Mouse (Mus musculus): ENCODE results near the gene Hist1h1e. TPM values are rescaled to one million over a fixed set of nuclear protein-coding genes. Genes with fewer than 3 reads are reported as not detected.

The Hist1h1e gene
- polyA plus RNA-seq, 1 experiment from 2014 or later, result 27.0 TPM

Small RNA genes lying within 50 kb of the gene (microRNA-seq; reads per million reads assigned to microRNA genes)
- gene Gm44359 (not detected), gene Gm44394 (not detected)

Other genes starting within 250 kb of the Hist1h1e start
- gene Abt1, start 198.7 kb downstream of the Hist1h1e start, polyA plus RNA-seq (2016; fragmentation: Nextera tagmentation; extraction: Ambion mirVana), result 10.1 and 12.3 TPM in 2 replicates
- gene Btn1a1, start 156.7 kb downstream of the Hist1h1e start, polyA plus RNA-seq (2016; fragmentation: Nextera tagmentation; extraction: Ambion mirVana), result not detected in 2 replicates
- 0.10 and 0.17 TPM in 2 replicates for gene Btn2a2, start 133.7 kb downstream of the Hist1h1e start, polyA plus RNA-seq (2016; fragmentation: Nextera tagmentation; extraction: Ambion mirVana)
- 4.2 and 4.4 TPM in 2 replicates for gene Hist1h4h, start 91.5 kb downstream of the Hist1h1e start, polyA plus RNA-seq (2016; fragmentation: Nextera tagmentation; extraction: Ambion mirVana)
- 7.9 and 8.4 TPM in 2 replicates for gene Hist1h2af, start 88.7 kb downstream of the Hist1h1e start, polyA plus RNA-seq (2016; fragmentation: Nextera tagmentation; extraction: Ambion mirVana)
- gene Hist1h3g, start 87.1 kb downstream of the Hist1h1e start, polyA plus RNA-seq (2016; fragmentation: Nextera tagmentation; extraction: Ambion mirVana), result 4.8 and 6.9 TPM in 2 replicates
- gene Hist1h2bh, start 79.2 kb downstream of the Hist1h1e start, polyA plus RNA-seq (2016; fragmentation: Nextera tagmentation; extraction: Ambion mirVana), result 0.56 and 0.64 TPM in 2 replicates
- 1.0 and 1.3 TPM in 2 replicates for gene Hist1h3f, start 78.5 kb downstream of the Hist1h1e start, polyA plus RNA-seq (2016; fragmentation: Nextera tagmentation; extraction: Ambion mirVana)
- gene Hist1h4f, start 70.9 kb downstream of the Hist1h1e start, polyA plus RNA-seq (2016; fragmentation: Nextera tagmentation; extraction: Ambion mirVana), result 0.85 and 1.7 TPM in 2 replicates
- 0.37 and 0.45 TPM in 2 replicates for gene Hist1h1d, start 69.3 kb downstream of the Hist1h1e start, polyA plus RNA-seq (2016; fragmentation: Nextera tagmentation; extraction: Ambion mirVana)
- 6.5 and 7.0 TPM in 2 replicates for gene Hist1h3e, start 60.2 kb downstream of the Hist1h1e start, polyA plus RNA-seq (2016; fragmentation: Nextera tagmentation; extraction: Ambion mirVana)
- 95.2 and 113 TPM in 2 replicates for gene Hist1h2ae, start 51.3 kb downstream of the Hist1h1e start, polyA plus RNA-seq (2016; fragmentation: Nextera tagmentation; extraction: Ambion mirVana)
- 13.0 and 13.8 TPM in 2 replicates for gene Hist1h2bg, start 51.2 kb downstream of the Hist1h1e start, polyA plus RNA-seq (2016; fragmentation: Nextera tagmentation; extraction: Ambion mirVana)
- 4.5 and 5.1 TPM in 2 replicates for gene Hist1h2bf, start 48.4 kb downstream of the Hist1h1e start, polyA plus RNA-seq (2016; fragmentation: Nextera tagmentation; extraction: Ambion mirVana)
- gene Hist1h2ad, start 48.2 kb downstream of the Hist1h1e start, polyA plus RNA-seq (2016; fragmentation: Nextera tagmentation; extraction: Ambion mirVana), result 1.8 and 2.5 TPM in 2 replicates
- gene Hist1h3d, start 46.8 kb downstream of the Hist1h1e start, polyA plus RNA-seq (2016; fragmentation: Nextera tagmentation; extraction: Ambion mirVana), result 4.6 and 5.4 TPM in 2 replicates
- 109 and 113 TPM in 2 replicates for gene Hist1h4d, start 41.0 kb downstream of the Hist1h1e start, polyA plus RNA-seq (2016; fragmentation: Nextera tagmentation; extraction: Ambion mirVana)
- 2.5 and 2.9 TPM in 2 replicates for gene Hist1h2be, start 1.4 kb downstream of the Hist1h1e start, polyA plus RNA-seq (2016; fragmentation: Nextera tagmentation; extraction: Ambion mirVana)
- 1.1 TPM in 2 replicates for gene Hist1h2ac, start 61.4 kb upstream of the Hist1h1e start, polyA plus RNA-seq (2016; fragmentation: Nextera tagmentation; extraction: Ambion mirVana)
- gene Hist1h2bc, start 61.6 kb upstream of the Hist1h1e start, polyA plus RNA-seq (2016; fragmentation: Nextera tagmentation; extraction: Ambion mirVana), result 28.7 and 29.9 TPM in 2 replicates
- gene Hist1h1t, start 73.3 kb upstream of the Hist1h1e start, polyA plus RNA-seq (2016; fragmentation: Nextera tagmentation; extraction: Ambion mirVana), result not detected in 2 replicates
- gene Hist1h4c, start 75.9 kb upstream of the Hist1h1e start, polyA plus RNA-seq (2016; fragmentation: Nextera tagmentation; extraction: Ambion mirVana), result 5.8 and 6.8 TPM in 2 replicates
- 3.1 and 3.3 TPM in 2 replicates for gene Hfe, start 88.3 kb upstream of the Hist1h1e start, polyA plus RNA-seq (2016; fragmentation: Nextera tagmentation; extraction: Ambion mirVana)
- 13.6 and 14.0 TPM in 2 replicates for gene Hist1h1c, start 116.2 kb upstream of the Hist1h1e start, polyA plus RNA-seq (2016; fragmentation: Nextera tagmentation; extraction: Ambion mirVana)
- gene Hist1h3c, start 123.0 kb upstream of the Hist1h1e start, polyA plus RNA-seq (2016; fragmentation: Nextera tagmentation; extraction: Ambion mirVana), result 7.9 and 9.3 TPM in 2 replicates
- 2.5 and 4.5 TPM in 2 replicates for gene Hist1h2bb, start 124.2 kb upstream of the Hist1h1e start, polyA plus RNA-seq (2016; fragmentation: Nextera tagmentation; extraction: Ambion mirVana)
- gene Hist1h2ab, start 128.6 kb upstream of the Hist1h1e start, polyA plus RNA-seq (2016; fragmentation: Nextera tagmentation; extraction: Ambion mirVana), result 53.0 and 53.2 TPM in 2 replicates
- gene Hist1h3b, start 129.7 kb upstream of the Hist1h1e start, polyA plus RNA-seq (2016; fragmentation: Nextera tagmentation; extraction: Ambion mirVana), result 14.7 and 16.1 TPM in 2 replicates
- 5.0 and 8.0 TPM in 2 replicates for gene Hist1h4b, start 134.5 kb upstream of the Hist1h1e start, polyA plus RNA-seq (2016; fragmentation: Nextera tagmentation; extraction: Ambion mirVana)
- 0.41 and 1.3 TPM in 2 replicates for gene Hist1h4a, start 138.7 kb upstream of the Hist1h1e start, polyA plus RNA-seq (2016; fragmentation: Nextera tagmentation; extraction: Ambion mirVana)
- 4.6 and 5.1 TPM in 2 replicates for gene Hist1h3a, start 139.8 kb upstream of the Hist1h1e start, polyA plus RNA-seq (2016; fragmentation: Nextera tagmentation; extraction: Ambion mirVana)
- 2.3 and 3.6 TPM in 2 replicates for gene Hist1h1a, start 141.1 kb upstream of the Hist1h1e start, polyA plus RNA-seq (2016; fragmentation: Nextera tagmentation; extraction: Ambion mirVana)
- not detected in 2 replicates for gene Trim38, start 147.4 kb upstream of the Hist1h1e start, polyA plus RNA-seq (2016; fragmentation: Nextera tagmentation; extraction: Ambion mirVana)
- gene Slc17a2, start 184.4 kb upstream of the Hist1h1e start, polyA plus RNA-seq (2016; fragmentation: Nextera tagmentation; extraction: Ambion mirVana), result not detected in 2 replicates
- not detected in 2 replicates for gene Slc17a3, start 216.9 kb upstream of the Hist1h1e start, polyA plus RNA-seq (2016; fragmentation: Nextera tagmentation; extraction: Ambion mirVana)
- not detected in 2 replicates for gene Slc17a1, start 245.2 kb upstream of the Hist1h1e start, polyA plus RNA-seq (2016; fragmentation: Nextera tagmentation; extraction: Ambion mirVana)